Mouse (Mus musculus): ENCODE measurements around the gene Hist1h3b. TPM values are rescaled to one million over a fixed set of nuclear protein-coding genes. Genes with fewer than 3 reads are reported as not detected.

Hist1h3b gene
- total RNA-seq, 4 experiments from 2014 or later = 5.3 to 12.2 (median 8.1) TPM

GRCm38 (mm10) chr13:23738041-23738440, 14.0 kb upstream of the Hist1h3b start:
- no peak for DNase-seq (ENCODE audit: low spot score in 2 of 2)

- peak; percentile 83 to 85 for DNase-seq (ENCODE audit: low spot score in 2 of 2)
These were observed 13.4 kb upstream of the Hist1h3b start, which contains the start of gene Hist1h1c for GRCm38 (mm10) chr13:23738677-23739068. Hist1h1c (plus strand) TSS chr13:23738808.

GRCm38 (mm10) chr13:23739069-23739921, 12.8 kb upstream of the Hist1h3b start:
- peak; percentile 80 to 97 for DNase-seq (ENCODE audit: low spot score in 2 of 2)

- DNase-seq (ENCODE audit: low spot score in 2 of 2) = no peak
These were observed 12.2 kb upstream of the Hist1h3b start for GRCm38 (mm10) chr13:23739922-23740252.

GRCm38 (mm10) chr13:23740256-23740840, 11.7 kb upstream of the Hist1h3b start:
- DNase-seq (ENCODE audit: low spot score in 2 of 2) = no peak

GRCm38 (mm10) chr13:23740910-23741309, 11.2 kb upstream of the Hist1h3b start:
- no peak for DNase-seq (ENCODE audit: low spot score in 2 of 2)

GRCm38 (mm10) chr13:23742007-23742406, 10.1 kb upstream of the Hist1h3b start:
- no peak for DNase-seq (ENCODE audit: low spot score in 2 of 2)

- no peak for DNase-seq (ENCODE audit: low spot score in 2 of 2)
These were observed 8.9 kb upstream of the Hist1h3b start for GRCm38 (mm10) chr13:23743215-23743614.

- DNase-seq (ENCODE audit: low spot score in 2 of 2) = no peak
These were observed 8.1 kb upstream of the Hist1h3b start for GRCm38 (mm10) chr13:23743963-23744362.

GRCm38 (mm10) chr13:23744421-23745380, 7.4 kb upstream of the Hist1h3b start:
- DNase-seq (ENCODE audit: low spot score in 2 of 2) = no peak

- peak; percentile 71 to 81 for DNase-seq (ENCODE audit: low spot score in 2 of 2)
These were observed 6.5 kb upstream of the Hist1h3b start, which contains the start of gene Hist1h3c for GRCm38 (mm10) chr13:23745381-23746161. Hist1h3c (minus strand) TSS chr13:23745602.

GRCm38 (mm10) chr13:23746201-23747080, 5.6 kb upstream of the Hist1h3b start, which contains the start of gene Hist1h2bb:
Hist1h2bb (plus strand) TSS chr13:23746734.
- DNase-seq (ENCODE audit: low spot score in 2 of 2) = peak; percentile 65 to 80

- DNase-seq (ENCODE audit: low spot score in 2 of 2) = no peak
These were observed 4.8 kb upstream of the Hist1h3b start for GRCm38 (mm10) chr13:23747081-23747891.

- DNase-seq (ENCODE audit: low spot score in 2 of 2) = no peak
These were observed 4.2 kb upstream of the Hist1h3b start for GRCm38 (mm10) chr13:23747892-23748288.

GRCm38 (mm10) chr13:23749563-23750121, 2.4 kb upstream of the Hist1h3b start:
- no peak for DNase-seq (ENCODE audit: low spot score in 2 of 2)

GRCm38 (mm10) chr13:23750839-23751477, 1.1 kb upstream of the Hist1h3b start, which contains the start of gene Hist1h2ab:
Hist1h2ab (plus strand) TSS chr13:23751126.
- DNase-seq (ENCODE audit: low spot score in 2 of 2) = peak in 1 of 2 experiments; percentile 52

GRCm38 (mm10) chr13:23751478-23751956, 550 bp upstream of the Hist1h3b start:
- no peak for DNase-seq (ENCODE audit: low spot score in 2 of 2)

- DNase-seq (ENCODE audit: low spot score in 2 of 2) = no peak
These were observed 690 bp downstream of the Hist1h3b start for GRCm38 (mm10) chr13:23752742-23753172.
